20 mouse cellular contexts compared by ENCODE assay signal in the genomic region with DNA sequence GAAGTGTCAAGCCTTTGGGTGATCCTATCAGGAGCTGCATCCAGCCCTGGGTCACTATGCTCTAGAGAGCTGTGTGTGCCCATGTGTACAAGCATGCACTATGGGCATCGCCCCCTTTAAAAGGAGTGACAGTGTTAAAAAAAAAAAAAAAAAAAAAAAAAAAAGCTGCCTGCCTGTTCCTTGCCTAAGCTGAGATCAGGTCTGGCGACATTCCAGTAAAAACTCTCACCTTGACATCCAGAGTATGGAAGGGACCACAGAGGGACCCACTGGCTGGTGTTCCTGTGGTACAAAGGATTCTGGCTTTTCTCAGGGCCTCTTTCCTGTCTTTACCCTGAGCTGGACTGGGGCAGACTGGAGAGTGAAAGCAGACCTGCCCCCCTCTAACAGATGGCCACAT.
"Had no signal": no experiment of that assay in that cellular context is flagged by ENCODE, and none has a peak within 500 bp of the region (broad histone marks: within the 10 kb centered on the region; RNA-seq: fewer than 3 reads in every experiment).

No protein-coding gene starts in this region.

- H3K4me1 ChIP-seq: limb, embryonic 10.5 days; liver, embryonic 12.5 days; liver, embryonic 15.5 days had no signal

- H3K36me3 ChIP-seq: limb, embryonic 10.5 days; limb, embryonic 13.5 days; liver, embryonic 12.5 days; liver, embryonic 15.5 days; midbrain, embryonic 10.5 days; neural tube, embryonic 12.5 days; neural tube, embryonic 15.5 days; stomach, embryonic 15.5 days had no signal

- H3K27ac ChIP-seq: layer of hippocampus, adult 2 months; limb, embryonic 10.5 days; limb, embryonic 13.5 days; liver, embryonic 12.5 days; liver, embryonic 15.5 days; macrophage; midbrain, embryonic 10.5 days; neural tube, embryonic 12.5 days; neural tube, embryonic 15.5 days; stomach, embryonic 15.5 days had no signal

- ATAC-seq: liver, embryonic 12.5 days had no signal

- H3K4me3 ChIP-seq: layer of hippocampus, adult 2 months; limb, embryonic 10.5 days; limb, embryonic 13.5 days; liver, embryonic 12.5 days; liver, embryonic 15.5 days; megakaryocyte, embryonic 14.5 days; midbrain, embryonic 10.5 days; neural tube, embryonic 12.5 days; neural tube, embryonic 15.5 days; stomach, embryonic 15.5 days had no signal

- H3K4me2 ChIP-seq: limb, embryonic 13.5 days; liver, embryonic 12.5 days; liver, embryonic 15.5 days; neural tube, embryonic 12.5 days; neural tube, embryonic 15.5 days; stomach, embryonic 15.5 days had no signal

- H3K9ac ChIP-seq: limb, embryonic 13.5 days; liver, embryonic 12.5 days; liver, embryonic 15.5 days; neural tube, embryonic 12.5 days; neural tube, embryonic 15.5 days; stomach, embryonic 15.5 days had no signal

- H3K9me3 ChIP-seq: limb, embryonic 10.5 days; limb, embryonic 13.5 days; liver, embryonic 12.5 days; liver, embryonic 15.5 days; megakaryocyte, embryonic 14.5 days; midbrain, embryonic 10.5 days; neural tube, embryonic 12.5 days; neural tube, embryonic 15.5 days; stomach, embryonic 15.5 days had no signal

- DNase-seq: kidney, adult 18-20 months; kidney, postnatal 10 days; layer of hippocampus, adult 9-11 months; liver; lung, adult 18-20 months; right cerebral cortex, adult 18-20 months; right cerebral cortex, postnatal 14 days; spleen, adult 18-20 months; thymus, postnatal 25 days had no signal
